Mouse (Mus musculus) left cerebral cortex, postnatal 25 days (tissue): ENCODE data around the gene Phrf1. TPM values are rescaled to one million over a fixed set of nuclear protein-coding genes. Genes with fewer than 3 reads are reported as not detected.
A peak's percentile ranks its signal among the peaks of the same experiment; 100 is the strongest.

Source experiments
- DNase-seq, 2 experiments: peaks; one replicate each; pipeline ENCODE4 v3.0.0; 2022; ENCODE audit warnings: low spot score in 2 of 2, mixed read lengths in 1 of 2
- intact Hi-C: fragments of 180-260 bp; cut with DNase I; formaldehyde crosslinking; loops from one replicate; pipeline ENCODE4 v1.15.1; 2025
- total RNA-seq, 2 experiments: library from RNA; stranded (reverse); gene quantifications; 2 replicates each; pipeline ENCODE4 v1.2.3; 2021

Phrf1 gene
- total RNA-seq, 2 experiments from 2014 or later: 75.5 to 76.4 TPM

- intact Hi-C loops: no loop called here
- no peak for DNase-seq
Measured at GRCm38 (mm10) chr7:141210606-141211131, 17.9 kb upstream of the Phrf1 start.

- intact Hi-C loops: no loop called here
- DNase-seq: no peak
Measured at GRCm38 (mm10) chr7:141213133-141213532, 15.5 kb upstream of the Phrf1 start.

GRCm38 (mm10) chr7:141213605-141214235 lies 14.9 kb upstream of the Phrf1 start, which contains the start of gene Lmntd2:
Gene Lmntd2, minus strand, starts transcription at chr7:141214080.
- intact Hi-C loops: no loop called here
- no peak for DNase-seq

- no peak for DNase-seq
- intact Hi-C loops: no loop called here
Measured at GRCm38 (mm10) chr7:141214310-141214709, 14.3 kb upstream of the Phrf1 start.

- intact Hi-C loops: no loop called here
- DNase-seq: peak; percentile 79 to 80
Measured at GRCm38 (mm10) chr7:141215101-141215879, 13.3 kb upstream of the Phrf1 start, which contains the start of gene Rassf7. Gene Rassf7, plus strand, starts transcription at chr7:141215860.

- intact Hi-C loops: no loop called here
- DNase-seq: no peak
Measured at GRCm38 (mm10) chr7:141215880-141216733, 12.5 kb upstream of the Phrf1 start.

GRCm38 (mm10) chr7:141216894-141217293 lies 11.7 kb upstream of the Phrf1 start:
- intact Hi-C loops: no loop called here
- DNase-seq: no peak

GRCm38 (mm10) chr7:141217343-141218013 lies 11.1 kb upstream of the Phrf1 start:
- DNase-seq: no peak
- intact Hi-C loops: no loop called here

GRCm38 (mm10) chr7:141218141-141218540 lies 10.4 kb upstream of the Phrf1 start:
- intact Hi-C loops: no loop called here

GRCm38 (mm10) chr7:141218557-141219133 lies 9.9 kb upstream of the Phrf1 start:
- intact Hi-C loops: no loop called here

More at GRCm38 (mm10) chr7:141218141-141218540, 10.4 kb upstream of the Phrf1 start:
- no peak for DNase-seq

GRCm38 (mm10) chr7:141219558-141220099 lies 9.0 kb upstream of the Phrf1 start:
- intact Hi-C loops: no loop called here
- DNase-seq: no peak

More at GRCm38 (mm10) chr7:141218557-141219133, 9.9 kb upstream of the Phrf1 start:
- no peak for DNase-seq

- intact Hi-C loops: no loop called here
- DNase-seq: no peak
Measured at GRCm38 (mm10) chr7:141220377-141220776, 8.2 kb upstream of the Phrf1 start.

GRCm38 (mm10) chr7:141221249-141222125 lies 7.1 kb upstream of the Phrf1 start:
- peak; percentile 91 to 96 for DNase-seq
- intact Hi-C loops: no loop called here

GRCm38 (mm10) chr7:141222126-141222467 lies 6.5 kb upstream of the Phrf1 start:
- intact Hi-C loops: no loop called here
- no peak for DNase-seq

GRCm38 (mm10) chr7:141222696-141223215 lies 5.8 kb upstream of the Phrf1 start:
- DNase-seq: no peak
- intact Hi-C loops: no loop called here

GRCm38 (mm10) chr7:141226535-141226934 lies 2.0 kb upstream of the Phrf1 start:
- intact Hi-C loops: no loop called here
- DNase-seq: no peak

- intact Hi-C loops: loop anchor here (2.0 kb wide), 1 partner anchor 135 kb away; no protein-coding TSS in a partner anchor
- no peak for DNase-seq
Measured at GRCm38 (mm10) chr7:141227796-141228195, 788 bp upstream of the Phrf1 start.
